Mouse (Mus musculus): ENCODE measurements at regions not wholly inside any gene's neighbourhood (a gene's known extent, or its start where the extent isn't known, plus 50 kb on each side); places are given as distances from the start of the nearest gene placed in this dataset.

- DNase-seq (ENCODE audit: low spot score in 2 of 2), result no peak
These were observed 271.1 kb upstream of the Atp11b start for GRCm38 (mm10) chr3:35482759-35483158.

- no peak for DNase-seq (ENCODE audit: low spot score in 2 of 2)
These were observed 257.7 kb upstream of the Atp11b start for GRCm38 (mm10) chr3:35496027-35496824.

- no peak for DNase-seq (ENCODE audit: low spot score in 2 of 2)
These were observed 243.6 kb upstream of the Atp11b start for GRCm38 (mm10) chr3:35510314-35510713.

- DNase-seq (ENCODE audit: low spot score in 2 of 2), result no peak
These were observed 237.4 kb upstream of the Atp11b start for GRCm38 (mm10) chr3:35516517-35516916.

GRCm38 (mm10) chr3:35520131-35520530 is 233.8 kb upstream of the Atp11b start:
- DNase-seq (ENCODE audit: low spot score in 2 of 2), result peak in 1 of 2 experiments; percentile 13

- no peak for DNase-seq (ENCODE audit: low spot score in 2 of 2)
These were observed 206.2 kb upstream of the Atp11b start for GRCm38 (mm10) chr3:35547696-35548095.

GRCm38 (mm10) chr3:35551791-35552190 is 202.1 kb upstream of the Atp11b start:
- no peak for DNase-seq (ENCODE audit: low spot score in 2 of 2)

GRCm38 (mm10) chr3:35560425-35560824 is 193.5 kb upstream of the Atp11b start:
- DNase-seq (ENCODE audit: low spot score in 2 of 2), result no peak

- DNase-seq (ENCODE audit: low spot score in 2 of 2), result peak; percentile 61 to 65
These were observed 179.5 kb upstream of the Atp11b start for GRCm38 (mm10) chr3:35574402-35574801.

Small RNA genes in the stretch of these regions (microRNA-seq; reads per million reads assigned to microRNA genes)
- 0 reads per million in 2 experiments for gene Gm25442
